Mouse (Mus musculus) E14TG2a.4 (cell line): ENCODE data around the gene Rras2.

Source experiments
- CTCF ChIP-seq: conservative IDR thresholded peaks from 2 replicates; pipeline ENCODE4 v1.5.1; 2014; ENCODE audit warnings: low read length
- NANOG ChIP-seq: IDR thresholded peaks from 2 replicates; pipeline ENCODE4 v1.6.1; 2014; ENCODE audit warnings: borderline replicate concordance, low read length, mixed read lengths

DNA sequence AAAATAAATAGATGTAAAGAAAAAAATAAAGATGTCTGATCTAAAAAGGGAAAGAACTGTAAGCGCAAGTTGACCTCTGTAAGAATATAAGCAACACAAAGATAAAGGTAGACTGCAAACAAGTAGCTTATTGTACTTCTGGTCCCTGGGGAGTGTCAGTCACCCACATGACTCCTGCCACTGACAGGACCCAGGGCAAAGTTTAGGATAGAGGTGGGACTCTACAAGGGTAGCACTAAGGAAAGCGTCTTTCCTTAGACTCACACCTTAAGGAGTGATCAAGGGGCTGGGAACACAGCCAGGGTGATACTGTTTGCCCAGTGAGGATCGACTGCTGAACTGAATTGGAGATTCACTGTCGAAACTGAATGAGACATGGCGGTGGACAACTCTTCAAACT lies 28.7 kb downstream of the Rras2 start:
- no peak for TF ChIP-seq CTCF
- no peak for TF ChIP-seq NANOG
